ENCODE assay signal across 25 mouse cellular contexts in the genomic region with DNA sequence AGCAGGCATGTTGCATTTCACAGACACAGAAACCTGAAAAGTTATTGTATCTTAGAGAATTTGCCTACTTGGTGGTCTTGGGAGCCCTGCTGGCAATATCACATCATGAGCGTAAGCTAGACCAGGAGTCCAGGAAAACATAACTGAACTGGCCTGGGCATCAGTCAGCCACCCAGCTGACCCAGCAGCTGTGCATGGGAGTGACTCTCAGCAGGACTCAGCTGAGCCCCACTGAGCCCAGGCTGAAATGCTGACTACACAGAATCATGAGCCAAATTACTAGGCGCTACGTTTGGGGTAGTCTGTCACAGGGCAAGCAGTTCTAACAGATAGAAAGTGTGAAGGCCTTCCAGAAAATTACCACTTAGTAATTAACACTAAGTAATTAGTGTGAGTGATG. TPM values are rescaled to one million over a fixed set of nuclear protein-coding genes. Genes with fewer than 3 reads are reported as not detected.
DNase-seq lines count a peak whose midpoint lies in the region; ATAC-seq and TF ChIP-seq lines count a peak whose summit lies in the region.
"Had no signal": no experiment of that assay in that cellular context is flagged by ENCODE, and none has a peak within 500 bp of the region (broad histone marks: within the 10 kb centered on the region; RNA-seq: fewer than 3 reads in every experiment).

No protein-coding gene starts in this region.

- no peaks in the 10 kb centered on the region for H3K36me3 ChIP-seq in hindbrain, postnatal 0 days (ENCODE audit: insufficient read depth, low read length)
- no peaks in the 10 kb centered on the region for H3K36me3 ChIP-seq in hindbrain, embryonic 10.5 days
- no peaks in the 10 kb centered on the region for H3K36me3 ChIP-seq in neural tube, embryonic 15.5 days
- H3K36me3 ChIP-seq: embryonic facial prominence, embryonic 10.5 days; forebrain, embryonic 10.5 days; heart, embryonic 13.5 days; hindbrain, embryonic 15.5 days; liver, embryonic 13.5 days; midbrain, embryonic 12.5 days; neural tube, embryonic 13.5 days had no signal

- H3K9ac ChIP-seq in hindbrain, postnatal 0 days (replicated peaks; ENCODE audit: low read length): no peak overlapping the region
- H3K9ac ChIP-seq in neural tube, embryonic 15.5 days (replicated peaks): no peak overlapping the region
- H3K9ac ChIP-seq: heart, embryonic 13.5 days; hindbrain, embryonic 15.5 days; liver, embryonic 13.5 days; midbrain, embryonic 12.5 days; neural tube, embryonic 13.5 days had no signal

- H3K4me3 ChIP-seq in hindbrain, postnatal 0 days (ENCODE audit: low read length): no peak overlapping the region
- H3K4me3 ChIP-seq in hindbrain, embryonic 10.5 days: no peak overlapping the region
- H3K4me3 ChIP-seq in neural tube, embryonic 15.5 days (replicated peaks): no peak overlapping the region
- H3K4me3 ChIP-seq: embryonic facial prominence, embryonic 10.5 days; forebrain, embryonic 10.5 days; heart, adult 2 months; heart, embryonic 13.5 days; hindbrain, embryonic 15.5 days; layer of hippocampus, adult 2 months; liver, embryonic 13.5 days; midbrain, embryonic 12.5 days; myocyte; neural tube, embryonic 13.5 days had no signal

- WGBS in hindbrain, postnatal 0 days: 51% methylated on average over 3 of the region's 3 CpGs
- WGBS in hindbrain, embryonic 10.5 days: 70% methylated on average over 3 of the region's 3 CpGs
- 62% methylated on average over 3 of the region's 3 CpGs for WGBS in neural tube, embryonic 15.5 days

- no peaks in the 10 kb centered on the region for H3K27me3 ChIP-seq in hindbrain, postnatal 0 days (ENCODE audit: insufficient read depth, low read length)
- H3K27me3 ChIP-seq in hindbrain, embryonic 10.5 days (ENCODE audit: insufficient read depth, poor library complexity, severe bottlenecking): no peaks in the 10 kb centered on the region
- H3K27me3 ChIP-seq in neural tube, embryonic 15.5 days (replicated peaks): no peaks in the 10 kb centered on the region
- H3K27me3 ChIP-seq: heart, embryonic 13.5 days; hindbrain, embryonic 15.5 days; liver, embryonic 13.5 days; midbrain, embryonic 12.5 days; neural tube, embryonic 13.5 days had no signal

- H3K4me1 ChIP-seq in hindbrain, postnatal 0 days (ENCODE audit: insufficient read depth, low read length): no peaks in the 10 kb centered on the region
- H3K4me1 ChIP-seq in hindbrain, embryonic 10.5 days (replicated peaks): peaks cover 8% of the 10 kb centered on the region
- H3K4me1 ChIP-seq in neural tube, embryonic 15.5 days: peaks cover 9% of the 10 kb centered on the region; the same call in 1 of the 2 replicates
- H3K4me1 ChIP-seq: heart, embryonic 13.5 days; hindbrain, embryonic 15.5 days; liver, embryonic 13.5 days had no signal

- no peak overlapping the region for H3K27ac ChIP-seq in hindbrain, postnatal 0 days
- H3K27ac ChIP-seq in hindbrain, embryonic 10.5 days: no peak overlapping the region
- H3K27ac ChIP-seq in neural tube, embryonic 15.5 days (replicated peaks): no peak overlapping the region
- H3K27ac ChIP-seq: embryonic facial prominence, embryonic 10.5 days; forebrain, embryonic 10.5 days; heart, adult 2 months; heart, embryonic 13.5 days; hindbrain, embryonic 15.5 days; layer of hippocampus, adult 2 months; liver, embryonic 13.5 days; midbrain, embryonic 12.5 days; neural tube, embryonic 13.5 days had no signal

- H3K4me2 ChIP-seq in hindbrain, postnatal 0 days (ENCODE audit: low read depth, low read length): no peak overlapping the region
- H3K4me2 ChIP-seq in neural tube, embryonic 15.5 days: no peak overlapping the region
- H3K4me2 ChIP-seq: heart, embryonic 13.5 days; hindbrain, embryonic 15.5 days; liver, embryonic 13.5 days; midbrain, embryonic 12.5 days; neural tube, embryonic 13.5 days had no signal

- DNase-seq in hindbrain, postnatal 0 days (ENCODE audit: low spot score): no peak
- no peak for DNase-seq in hindbrain, embryonic 10.5 days (ENCODE audit: low spot score)
- DNase-seq in cerebellum, adult 8-10 months: peak; percentile 45
- peak; percentile 58 to 59 for DNase-seq in cerebellum, postnatal 36 days
- no peak for DNase-seq in layer of hippocampus, adult 18-20 months (ENCODE audit: low spot score in 2 of 2)
- DNase-seq: adrenal gland, postnatal 36 days; gastrocnemius, postnatal 25 days; heart, adult 2 months; heart, postnatal 14 days; kidney, adult 9 months; kidney, postnatal 14 days; layer of hippocampus, postnatal 36 days; liver, embryonic 13.5 days; lung, adult 2 months had no signal

- peak; percentile 56 for ATAC-seq in hindbrain, postnatal 0 days
- peak; percentile 77 for ATAC-seq in cerebellum, adult (ENCODE audit: insufficient number of reproducible peaks, low FRiP score, low TSS enrichment)
- no peak for ATAC-seq in neural tube, embryonic 15.5 days (ENCODE audit: low FRiP score)
- ATAC-seq: intestine, embryonic 16.5 days had no signal

- no peaks in the 10 kb centered on the region for H3K9me3 ChIP-seq in hindbrain, postnatal 0 days (ENCODE audit: low read length)
- no peaks in the 10 kb centered on the region for H3K9me3 ChIP-seq in hindbrain, embryonic 10.5 days
- H3K9me3 ChIP-seq in neural tube, embryonic 15.5 days (replicated peaks): no peaks in the 10 kb centered on the region
- H3K9me3 ChIP-seq: embryonic facial prominence, embryonic 10.5 days; forebrain, embryonic 10.5 days; heart, embryonic 13.5 days; hindbrain, embryonic 15.5 days; liver, embryonic 13.5 days; midbrain, embryonic 12.5 days; neural tube, embryonic 13.5 days had no signal

- TF ChIP-seq CTCF in hindbrain, postnatal 0 days (IDR thresholded peaks at IDR 0.05; ENCODE audit: low read depth): no peak

RNA-seq across cellular contexts. Expression of a gene that starts 41.2 kb away (rescaled TPM):
- 64.7 and 78.2 TPM in 2 replicates for total RNA-seq in hindbrain, postnatal 0 days (2014; rRNA removed)
- polyA plus RNA-seq in hindbrain, postnatal 0 days (2015; fragmentation: Nextera tagmentation; extraction: Ambion mirVana): 52.3 and 56.3 TPM in 2 replicates
- 2.6 and 7.5 TPM in 2 replicates for polyA plus RNA-seq in hindbrain, embryonic 10.5 days (2016; fragmentation: Nextera tagmentation; extraction: Ambion mirVana)
- polyA plus RNA-seq in neural tube, embryonic 15.5 days (2015; fragmentation: Nextera tagmentation; extraction: Ambion mirVana): 53.3 and 60.8 TPM in 2 replicates
- 10 to 100 TPM; 80.5 to 80.9 TPM for total RNA-seq in layer of hippocampus, adult 18-20 months (2021)

Comparison
In these comparisons a context has a peak if more than half of its experiments do, and no peak if none do; other contexts are left out.
1. DNase-seq: peak in cerebellum, adult 8-10 months (single experiment) and cerebellum, postnatal 36 days (2 of 2); none in hindbrain, postnatal 0 days (single experiment), hindbrain, embryonic 10.5 days (single experiment) and layer of hippocampus, adult 18-20 months (0 of 2).